Mouse (Mus musculus): ENCODE results near the gene Sestd1. TPM values are rescaled to one million over a fixed set of nuclear protein-coding genes. Genes with fewer than 3 reads are reported as not detected.
A peak's percentile ranks its signal among the peaks of the same experiment; 100 is the strongest.

Sestd1 gene
- polyA plus RNA-seq, 1 experiment from 2014 or later, result 27.9 TPM

DNA sequence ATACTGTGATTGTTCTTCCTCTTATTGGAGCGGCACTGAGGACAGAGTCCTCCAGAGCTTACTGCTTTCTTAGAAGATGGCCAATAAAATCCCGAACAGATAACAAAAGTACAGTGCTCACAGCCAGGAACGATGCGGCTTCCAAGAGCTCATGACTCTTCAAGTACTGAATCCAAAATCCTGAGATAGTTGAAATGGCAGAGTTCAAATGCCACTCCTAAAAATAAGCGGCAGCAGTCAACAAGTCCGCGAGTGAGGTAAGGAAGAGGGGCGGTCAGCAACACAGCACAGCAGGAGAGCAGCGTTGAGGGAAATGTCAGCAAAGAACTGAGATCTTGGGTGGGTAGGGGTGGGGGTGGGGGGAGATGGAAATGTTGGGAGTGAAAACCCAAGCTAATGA is 32.2 kb upstream of the Sestd1 start:
- ATAC-seq (ENCODE audit: insufficient read depth) (no peak), DNase-seq (no peak)
- WGBS, result 65% methylated on average over 9 of the region's 9 CpGs
- H3K4me2 ChIP-seq, result no peak overlapping the region
- H3K9me3 ChIP-seq (ENCODE audit: low read depth, low read length), result no peaks in the 10 kb centered on the region
- H3K4me3 ChIP-seq (ENCODE audit: low read depth, low read length), result no peak overlapping the region
- TF ChIP-seq CTCF (IDR thresholded peaks at IDR 0.05; ENCODE audit: low read depth), result no peak
- H3K27me3 ChIP-seq (ENCODE audit: insufficient read depth, low read length), result no peaks in the 10 kb centered on the region
- H3K4me1 ChIP-seq (ENCODE audit: insufficient read depth), result peaks cover 7% of the 10 kb centered on the region; the same call in 1 of the 2 replicates
- no peak overlapping the region for H3K27ac ChIP-seq (ENCODE audit: low read depth)
- H3K9ac ChIP-seq, result no peak overlapping the region
- H3K36me3 ChIP-seq (ENCODE audit: insufficient read depth), result no peaks in the 10 kb centered on the region

DNA sequence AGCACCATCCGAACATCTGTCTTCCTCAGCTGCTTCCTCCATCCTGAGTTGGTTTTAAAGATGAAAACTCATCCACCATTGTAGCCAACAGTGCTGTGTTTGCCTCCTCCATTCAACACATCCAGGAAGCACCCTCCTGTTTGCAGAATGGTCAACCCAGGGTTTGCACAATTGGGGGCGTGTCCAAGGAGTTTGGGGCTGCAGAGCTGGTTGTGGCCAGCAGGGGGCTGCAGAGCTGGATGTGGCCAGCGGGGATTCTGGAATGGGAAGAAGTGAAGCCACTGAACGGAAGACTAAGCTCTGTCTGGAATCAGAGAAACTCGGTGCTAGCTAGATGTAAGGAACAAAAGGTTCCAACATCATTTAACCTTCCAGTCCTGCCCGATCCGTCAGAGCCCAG is 28.9 kb upstream of the Sestd1 start:
- Histone ChIP-seq H3K9me3 (ENCODE audit: low read depth, low read length) (no peaks in the 10 kb centered on the region), H3K4me1 (ENCODE audit: insufficient read depth) (no peaks in the 10 kb centered on the region), H3K27ac (ENCODE audit: low read depth) (no peak overlapping the region), H3K9ac (no peak overlapping the region), H3K36me3 (ENCODE audit: insufficient read depth) (no peaks in the 10 kb centered on the region), H3K4me2 (no peak overlapping the region), H3K27me3 (ENCODE audit: insufficient read depth, low read length) (no peaks in the 10 kb centered on the region), H3K4me3 (ENCODE audit: low read depth, low read length) (no peak overlapping the region)
- peak; percentile 47; the same call in 1 of the 2 replicates for ATAC-seq (ENCODE audit: insufficient read depth)
- peak; percentile 67 for DNase-seq
- TF ChIP-seq CTCF (IDR thresholded peaks at IDR 0.05; ENCODE audit: low read depth), result peak; percentile 74
- WGBS, result 57% methylated on average over 7 of the region's 7 CpGs

DNA sequence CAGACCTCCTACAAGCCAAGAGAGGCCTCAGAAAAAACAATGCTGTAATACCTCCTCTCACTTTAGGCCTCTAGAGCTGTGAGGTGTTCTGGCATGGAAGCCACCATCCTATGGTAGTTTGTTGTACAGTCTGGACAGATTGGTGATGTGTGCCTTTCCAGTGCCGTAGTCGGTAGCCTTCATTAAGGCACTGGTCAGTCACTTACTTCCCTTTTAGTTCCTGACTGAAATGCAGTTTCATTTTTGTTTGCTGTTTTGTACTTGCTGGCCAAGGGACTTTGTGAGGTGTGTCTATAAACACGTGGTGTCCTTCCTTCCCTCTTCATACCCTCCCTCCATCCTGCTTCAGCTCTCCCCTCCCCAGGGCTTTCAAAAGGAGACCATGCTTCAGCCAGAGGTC is 24.1 kb upstream of the Sestd1 start:
- Histone ChIP-seq H3K4me3 (ENCODE audit: low read depth, low read length) (no peak overlapping the region), H3K4me2 (no peak overlapping the region), H3K27ac (ENCODE audit: low read depth) (no peak overlapping the region), H3K9me3 (ENCODE audit: low read depth, low read length) (no peaks in the 10 kb centered on the region), H3K27me3 (ENCODE audit: insufficient read depth, low read length) (no peaks in the 10 kb centered on the region), H3K4me1 (ENCODE audit: insufficient read depth) (no peaks in the 10 kb centered on the region), H3K36me3 (ENCODE audit: insufficient read depth) (no peaks in the 10 kb centered on the region), H3K9ac (no peak overlapping the region)
- TF ChIP-seq CTCF (IDR thresholded peaks at IDR 0.05; ENCODE audit: low read depth), result no peak
- WGBS, result 63% methylated on average over 3 of the region's 3 CpGs
- DNase-seq (no peak), ATAC-seq (ENCODE audit: insufficient read depth) (no peak)

DNA sequence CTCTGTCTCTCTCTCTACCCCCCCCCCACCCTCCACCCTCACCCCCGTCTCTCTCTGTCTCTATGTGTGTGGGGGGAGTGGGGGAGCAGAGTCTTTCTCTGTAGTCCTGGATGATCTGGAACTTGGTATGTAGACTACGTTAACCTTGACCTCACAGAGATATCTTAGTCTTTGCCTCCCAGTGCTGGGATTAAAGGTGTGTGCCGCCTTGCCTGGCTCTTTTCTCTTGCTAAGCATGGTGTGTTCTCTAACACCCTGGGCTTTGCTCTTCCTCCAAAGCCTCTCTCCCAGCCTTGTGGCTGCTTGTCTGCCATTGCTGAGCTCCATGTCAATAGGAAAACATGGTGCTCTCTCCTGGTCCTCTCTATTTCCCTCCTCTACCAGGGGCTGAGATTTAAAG is 23.3 kb upstream of the Sestd1 start:
- Histone ChIP-seq H3K36me3 (ENCODE audit: insufficient read depth) (no peaks in the 10 kb centered on the region), H3K4me2 (no peak overlapping the region), H3K27me3 (ENCODE audit: insufficient read depth, low read length) (no peaks in the 10 kb centered on the region), H3K9me3 (ENCODE audit: low read depth, low read length) (no peaks in the 10 kb centered on the region), H3K27ac (ENCODE audit: low read depth) (no peak overlapping the region), H3K9ac (no peak overlapping the region), H3K4me1 (ENCODE audit: insufficient read depth) (no peaks in the 10 kb centered on the region), H3K4me3 (ENCODE audit: low read depth, low read length) (no peak overlapping the region)
- ATAC-seq (ENCODE audit: insufficient read depth), result no peak
- no peak for TF ChIP-seq CTCF (IDR thresholded peaks at IDR 0.05; ENCODE audit: low read depth)
- WGBS, result 66% methylated on average over 3 of the region's 3 CpGs
- no peak for DNase-seq

DNA sequence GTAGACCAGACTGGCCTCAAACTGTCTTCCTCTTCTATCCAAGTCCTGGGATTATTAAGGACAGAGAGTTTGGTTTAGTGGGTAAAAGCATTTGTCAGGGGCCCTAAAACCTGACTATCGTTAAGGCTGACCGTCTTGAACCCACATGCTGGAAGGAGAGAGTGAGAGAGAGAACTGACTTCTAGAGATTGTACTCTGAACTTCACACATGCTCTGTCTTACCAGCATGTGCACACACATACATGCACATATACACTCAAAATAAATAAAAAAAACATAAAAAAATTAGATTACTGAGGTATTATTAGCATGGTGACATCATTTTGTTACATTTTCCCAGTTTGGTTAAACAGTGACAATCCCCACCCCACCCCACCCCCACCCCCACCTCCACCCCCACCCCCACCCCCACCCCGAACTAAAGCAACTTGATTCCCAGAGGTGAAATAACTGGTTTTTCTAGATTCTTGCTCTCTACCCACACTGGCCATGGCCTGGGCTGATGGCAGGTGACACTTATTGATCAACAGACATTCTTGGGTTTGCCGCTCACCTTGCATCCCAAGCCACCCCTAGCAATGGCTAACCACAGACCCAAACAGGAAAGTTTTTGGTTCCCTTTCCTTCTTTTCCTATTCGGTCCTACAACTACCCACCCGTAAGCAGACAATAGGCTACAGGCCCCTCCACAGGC is 22.4 kb upstream of the Sestd1 start:
- ATAC-seq (ENCODE audit: insufficient read depth) (peak; percentile 49; the same call in 1 of the 2 replicates), DNase-seq (no peak)
- Histone ChIP-seq H3K9me3 (ENCODE audit: low read depth, low read length) (no peaks in the 10 kb centered on the region), H3K27ac (ENCODE audit: low read depth) (no peak overlapping the region), H3K9ac (no peak overlapping the region), H3K4me2 (no peak overlapping the region), H3K4me1 (ENCODE audit: insufficient read depth) (no peaks in the 10 kb centered on the region), H3K36me3 (ENCODE audit: insufficient read depth) (no peaks in the 10 kb centered on the region), H3K4me3 (ENCODE audit: low read depth, low read length) (no peak overlapping the region), H3K27me3 (ENCODE audit: insufficient read depth, low read length) (no peaks in the 10 kb centered on the region)
- TF ChIP-seq CTCF (IDR thresholded peaks at IDR 0.05; ENCODE audit: low read depth), result no peak
- WGBS, result 54% methylated on average over 6 of the region's 6 CpGs

DNA sequence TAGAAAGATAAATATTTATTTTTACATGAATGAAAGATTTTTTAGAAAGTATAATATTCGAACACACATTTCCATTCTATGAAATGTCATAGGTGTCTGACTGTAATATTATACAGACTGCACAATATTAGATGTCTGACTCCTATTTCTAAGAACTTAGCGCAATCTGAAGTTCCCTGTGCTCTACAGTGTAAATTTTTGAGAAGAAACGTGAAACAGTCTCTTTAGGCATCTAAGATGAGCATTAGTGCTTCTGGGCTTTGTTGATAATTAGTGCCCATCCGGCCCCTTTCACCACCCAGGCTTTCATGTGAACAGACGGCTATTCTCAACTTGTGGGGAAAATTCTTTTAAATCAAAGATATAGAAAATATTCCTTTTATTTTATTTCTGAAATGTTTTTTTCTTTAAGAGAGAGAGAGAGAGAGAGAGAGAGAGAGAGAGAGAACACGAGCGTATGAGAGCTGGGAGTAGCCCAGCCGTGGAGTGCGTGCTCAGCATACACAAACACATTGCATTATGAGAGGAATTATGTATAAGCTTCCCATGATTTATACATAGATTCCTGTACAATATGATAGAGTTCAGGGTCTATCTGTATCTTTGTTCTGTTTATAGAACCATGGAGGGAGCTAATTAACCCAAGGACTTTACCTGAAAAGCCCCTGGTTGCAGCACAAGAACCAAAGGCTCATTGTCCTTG is 21.4 kb upstream of the Sestd1 start:
- H3K4me1 ChIP-seq (ENCODE audit: insufficient read depth), result no peaks in the 10 kb centered on the region
- H3K9ac ChIP-seq, result no peak overlapping the region
- no peak for TF ChIP-seq CTCF (IDR thresholded peaks at IDR 0.05; ENCODE audit: low read depth)
- ATAC-seq (ENCODE audit: insufficient read depth), result no peak
- H3K27me3 ChIP-seq (ENCODE audit: insufficient read depth, low read length), result no peaks in the 10 kb centered on the region
- no peak overlapping the region for H3K27ac ChIP-seq (ENCODE audit: low read depth)
- no peaks in the 10 kb centered on the region for H3K36me3 ChIP-seq (ENCODE audit: insufficient read depth)
- H3K9me3 ChIP-seq (ENCODE audit: low read depth, low read length), result no peaks in the 10 kb centered on the region
- no peak for DNase-seq
- no peak overlapping the region for H3K4me3 ChIP-seq (ENCODE audit: low read depth, low read length)
- WGBS, result 48% methylated on average over 9 of the region's 9 CpGs
- no peak overlapping the region for H3K4me2 ChIP-seq

DNA sequence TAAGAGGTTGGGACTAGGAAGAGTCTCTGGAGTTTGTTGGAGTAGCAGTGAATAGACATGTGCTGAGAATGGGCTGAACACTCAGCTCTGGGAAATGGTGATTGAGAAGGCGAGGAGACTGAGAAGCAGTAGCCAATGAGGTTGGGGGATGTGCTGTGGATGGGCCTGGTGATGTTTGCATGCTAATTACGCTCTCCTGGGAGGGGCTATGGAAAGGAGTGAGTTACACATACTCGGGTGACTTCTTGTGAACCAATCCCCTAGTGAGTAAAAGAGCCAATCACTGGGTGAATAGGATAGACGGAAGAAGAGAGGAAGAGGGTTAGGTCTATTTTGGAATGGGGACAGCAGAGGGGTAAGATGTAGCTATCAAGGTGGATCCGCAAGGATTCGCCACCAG is 9.3 kb upstream of the Sestd1 start:
- H3K27ac ChIP-seq (ENCODE audit: low read depth), result no peak overlapping the region
- DNase-seq, result no peak
- H3K4me3 ChIP-seq (ENCODE audit: low read depth, low read length), result no peak overlapping the region
- H3K4me2 ChIP-seq, result no peak overlapping the region
- H3K9me3 ChIP-seq (ENCODE audit: low read depth, low read length), result no peaks in the 10 kb centered on the region
- ATAC-seq (ENCODE audit: insufficient read depth), result no peak
- H3K9ac ChIP-seq, result no peak overlapping the region
- H3K36me3 ChIP-seq (ENCODE audit: insufficient read depth), result no peaks in the 10 kb centered on the region
- H3K4me1 ChIP-seq (ENCODE audit: insufficient read depth), result no peaks in the 10 kb centered on the region
- 73% methylated on average over 6 of the region's 6 CpGs for WGBS
- no peaks in the 10 kb centered on the region for H3K27me3 ChIP-seq (ENCODE audit: insufficient read depth, low read length)
- TF ChIP-seq CTCF (IDR thresholded peaks at IDR 0.05; ENCODE audit: low read depth), result no peak

All from lung, embryonic 14.5 days (tissue).